Mouse (Mus musculus): ENCODE measurements around the gene Krt81.

GRCm38 (mm10) chr15:101483646-101484045, 20.1 kb upstream of the Krt81 start:
- TF ChIP-seq USF1 (IDR thresholded peaks at IDR 0.05; ENCODE audit: low read depth) (no peak), CTCF (IDR thresholded peaks at IDR 0.05; ENCODE audit: control insufficient read depth, insufficient read depth, insufficient read length) (no peak), CEBPB (IDR thresholded peaks at IDR 0.05; ENCODE audit: low read depth) (no peak), MAX (IDR thresholded peaks at IDR 0.05) (no peak), MYOD1 (IDR thresholded peaks at IDR 0.05; ENCODE audit: control insufficient read depth, insufficient read length, low read depth) (no peak), MYOG (IDR thresholded peaks at IDR 0.05; ENCODE audit: control insufficient read depth, extremely low read depth, insufficient read length) (no peak), FOSL1 (IDR thresholded peaks at IDR 0.05; ENCODE audit: insufficient read depth, low read length, poor library complexity, severe bottlenecking) (no peak)
